Mouse (Mus musculus) brain, adult 2 months (tissue): ENCODE results near the gene Magi2.
"Not testable (repeated sequence)": the region's sequence is repeated elsewhere in the genome, so short reads cannot be mapped to it uniquely, and the experiment has no call there.

Source experiments
- DNase-seq: peaks from one replicate; pipeline ENCODE4 v3.0.0; 2011; ENCODE audit warnings: low read depth, low spot score

The Magi2 gene

DNA sequence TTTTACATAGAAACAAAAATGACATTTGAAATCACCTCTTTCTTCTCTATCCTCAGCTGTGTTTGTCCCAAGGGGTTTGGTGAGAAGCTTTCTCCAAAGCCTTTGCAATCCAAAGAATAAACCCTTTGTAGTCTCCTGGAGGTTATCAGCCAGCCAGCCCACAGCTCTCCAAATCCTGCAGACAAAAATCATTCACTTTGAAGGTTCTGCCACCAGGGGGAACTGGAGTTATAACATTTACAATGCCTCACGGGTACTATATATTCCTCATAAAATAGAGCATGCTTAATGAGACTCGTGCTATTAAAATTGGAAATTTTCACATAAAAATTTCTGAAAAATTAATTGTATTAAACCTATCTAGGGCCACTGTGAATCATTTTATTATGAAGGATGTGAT lies 202.5 kb downstream of the Magi2 start:
- peak; percentile 83 for DNase-seq

DNA sequence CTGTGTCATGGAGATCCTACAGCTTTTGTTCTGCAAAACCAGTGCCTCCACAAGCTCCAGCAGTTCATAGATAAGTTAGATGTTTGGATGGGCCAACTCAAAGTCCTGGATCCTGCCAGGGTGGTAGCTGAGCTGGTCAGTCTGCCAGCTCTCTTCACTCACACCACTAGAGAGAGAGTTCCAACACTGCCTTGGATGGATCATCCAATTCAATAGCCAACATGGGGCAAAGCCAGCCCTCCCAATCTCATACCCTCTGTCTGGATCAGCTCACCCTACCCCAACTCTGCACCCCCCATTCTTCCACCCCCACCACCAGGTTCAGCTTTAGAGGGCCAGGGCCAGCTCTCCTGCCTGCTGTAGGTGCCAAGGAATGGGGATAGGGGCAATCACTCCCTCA lies 235.7 kb downstream of the Magi2 start:
- no peak for DNase-seq

DNA sequence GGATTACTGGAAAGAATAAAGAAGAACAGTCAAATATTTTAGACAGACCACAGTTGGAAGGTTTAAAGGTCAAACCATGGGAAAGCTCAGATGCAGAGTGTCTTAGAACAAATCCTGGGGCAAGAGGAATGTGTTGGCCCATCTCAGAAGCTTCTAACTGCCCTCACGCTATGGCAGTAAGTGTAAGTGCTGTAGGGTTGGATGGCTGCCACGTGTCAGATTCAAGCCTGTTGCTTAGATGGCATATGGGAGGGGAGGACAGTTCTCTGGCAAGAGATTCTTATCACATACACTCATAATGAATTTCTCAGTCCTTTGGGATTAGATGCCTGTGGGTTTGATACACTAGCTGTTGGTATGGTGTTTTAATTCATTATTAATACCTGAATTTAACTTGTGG lies 238.5 kb downstream of the Magi2 start:
- peak; percentile 36 for DNase-seq

DNA sequence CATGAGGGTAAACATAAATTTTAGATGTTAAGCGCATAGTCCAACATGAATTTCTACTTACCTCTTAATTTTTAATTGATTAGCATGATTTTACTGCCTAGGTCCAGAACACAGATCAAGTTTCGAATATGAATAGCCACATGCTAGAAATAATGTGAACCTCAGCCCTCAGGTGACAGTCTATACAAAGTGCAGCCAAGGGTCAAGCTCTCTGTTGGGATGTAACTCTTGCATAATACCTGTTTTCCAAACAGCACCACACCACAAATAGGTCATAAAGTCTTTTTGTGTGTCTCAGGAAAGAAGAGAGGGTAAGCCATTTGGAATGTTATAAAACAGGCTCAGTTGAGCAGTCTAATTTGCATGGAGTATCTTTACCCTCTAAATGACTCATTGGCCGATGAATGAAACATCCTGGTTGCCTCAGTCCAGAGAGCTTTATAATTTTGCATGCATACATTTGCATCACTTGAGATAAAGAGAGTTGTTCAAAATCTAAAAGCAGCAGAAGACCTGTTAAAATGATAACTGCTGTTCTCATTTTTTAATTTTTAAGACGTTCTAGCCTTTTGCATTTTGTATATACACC lies 246.1 kb downstream of the Magi2 start:
- peak; percentile 46 for DNase-seq

DNA sequence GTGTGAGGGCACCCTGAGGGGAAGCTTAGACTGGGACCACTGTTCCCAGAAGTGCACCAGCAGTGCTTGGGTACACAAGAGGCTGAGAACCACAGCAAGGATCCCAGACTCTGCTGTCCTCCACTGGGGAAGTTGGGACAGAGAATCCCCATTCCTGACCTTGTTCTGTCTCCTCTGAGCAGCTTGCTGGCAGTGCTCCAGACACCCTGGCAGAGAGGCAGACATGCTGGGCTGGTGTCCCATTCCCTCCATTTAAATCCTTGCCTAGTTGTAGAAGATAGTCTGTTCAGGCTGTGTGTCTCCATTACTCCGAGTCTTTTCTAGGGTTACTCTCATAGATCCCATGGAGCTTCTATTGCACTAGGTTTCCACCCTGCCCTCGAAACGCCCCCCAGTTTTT lies 256.1 kb downstream of the Magi2 start:
- peak; percentile 87 for DNase-seq

DNA sequence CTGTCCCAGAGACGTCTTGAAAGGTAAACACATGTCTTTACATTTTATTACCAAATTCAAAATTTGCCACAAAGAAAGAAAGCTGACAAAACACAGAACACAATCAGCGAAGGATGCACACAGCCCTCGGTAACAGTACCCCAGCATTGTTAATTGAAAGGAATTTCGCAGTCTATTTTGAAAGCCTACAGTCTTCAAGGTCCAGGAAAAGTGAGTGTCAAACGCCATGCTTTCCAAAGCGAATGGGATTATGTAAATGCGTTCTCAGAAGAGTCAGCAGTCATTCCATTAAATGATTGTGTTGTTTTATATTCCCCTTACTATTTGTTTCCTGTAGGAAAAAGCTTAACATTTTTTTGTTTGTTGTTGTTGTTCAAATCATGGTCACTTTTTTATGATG lies 261.1 kb downstream of the Magi2 start:
- DNase-seq: no peak

DNA sequence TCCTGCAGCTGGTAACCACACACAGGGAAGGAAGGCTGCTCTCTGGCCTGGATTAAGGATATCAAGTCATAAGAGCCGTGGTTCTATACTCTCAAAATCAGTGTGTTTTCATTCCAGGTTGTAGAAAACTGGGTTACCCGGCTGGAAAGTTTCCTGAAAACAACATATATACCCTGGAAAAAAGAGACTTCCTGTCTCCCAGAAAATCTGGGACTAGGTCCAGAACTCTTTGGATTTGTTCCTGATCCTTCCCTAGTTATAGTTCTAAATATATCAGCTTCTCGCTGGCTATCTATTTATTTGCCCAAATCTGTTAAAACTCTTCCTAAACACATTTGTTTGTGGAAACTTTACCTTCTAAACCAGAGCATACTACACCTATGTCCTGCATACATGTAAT lies 274.2 kb downstream of the Magi2 start:
- peak; percentile 76 for DNase-seq

DNA sequence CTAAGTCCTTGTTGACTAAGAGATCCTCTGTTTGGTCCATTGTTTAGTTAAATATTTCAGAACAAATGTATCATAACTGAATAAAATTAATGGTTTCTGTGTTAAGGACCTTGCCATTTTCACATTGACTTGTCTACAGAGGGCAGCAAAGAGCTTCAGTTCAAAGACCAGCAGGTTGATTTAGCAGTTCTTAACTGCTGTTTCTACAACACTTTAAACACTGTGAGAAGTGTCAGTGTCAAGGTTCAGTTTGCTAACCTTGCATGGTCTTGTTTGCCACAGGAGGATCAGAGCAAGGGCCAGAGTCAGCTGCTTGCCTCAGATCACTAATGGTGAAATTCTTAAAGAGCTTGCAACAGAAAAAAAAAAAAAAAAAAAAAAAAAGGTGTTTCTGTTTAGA lies 295.3 kb downstream of the Magi2 start:
- peak; percentile 88 for DNase-seq

DNA sequence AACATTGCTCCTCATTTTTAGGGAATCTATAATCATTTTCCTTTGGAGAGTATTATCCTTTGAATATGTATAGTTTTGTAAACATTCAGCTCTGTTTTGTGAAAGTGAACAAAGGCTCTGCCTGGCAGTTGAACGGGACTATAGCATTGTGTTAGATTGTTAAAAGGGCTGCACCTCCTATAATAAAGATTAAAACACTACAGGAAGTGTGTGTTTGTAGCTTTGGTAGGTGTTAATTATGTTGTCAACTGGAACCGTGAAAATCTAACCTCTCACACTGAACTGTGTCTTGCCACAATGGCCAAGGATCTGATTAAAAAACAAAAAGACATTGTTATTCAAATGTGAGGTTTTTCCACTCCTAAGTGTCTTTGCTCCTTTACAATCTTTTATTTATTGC lies 312.5 kb downstream of the Magi2 start:
- no peak for DNase-seq

DNA sequence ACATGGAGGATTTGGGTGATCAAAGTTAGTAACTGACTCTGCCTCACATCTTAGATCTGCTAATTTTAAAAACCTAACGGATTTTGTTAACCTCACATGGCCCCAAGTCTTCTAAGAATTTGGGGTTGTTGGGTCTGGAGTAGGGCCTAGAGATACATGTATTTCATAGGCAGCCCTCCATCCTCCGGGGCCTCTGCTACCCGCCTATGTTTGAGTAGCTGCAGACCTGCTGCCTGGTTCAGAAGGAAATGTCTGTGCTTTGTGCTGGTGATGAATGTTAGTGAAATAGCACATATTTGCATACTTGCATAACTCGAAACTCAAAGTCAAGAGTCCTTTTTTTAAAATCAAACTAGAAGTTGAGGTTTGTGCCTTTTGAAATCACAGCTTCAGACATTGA lies 319.6 kb downstream of the Magi2 start:
- DNase-seq: peak; percentile 71

DNA sequence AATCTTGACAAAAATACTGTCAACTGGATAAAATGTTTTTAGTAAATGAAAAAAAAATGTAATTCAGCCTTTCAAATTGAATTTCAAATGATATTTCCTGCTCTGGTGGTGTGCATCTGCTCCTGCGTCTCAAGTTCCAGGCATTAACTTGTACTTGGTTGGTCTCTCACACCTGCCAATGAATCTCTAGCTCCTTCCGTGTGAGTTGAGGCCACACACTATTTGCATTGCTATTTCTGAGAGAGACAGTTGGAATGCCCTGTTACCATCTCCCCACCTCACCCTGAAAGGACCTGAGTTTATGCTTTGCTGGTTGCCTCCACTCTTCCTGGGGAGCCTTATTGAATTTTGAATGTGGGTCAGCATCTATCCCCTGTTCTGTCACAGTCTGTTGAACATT lies 320.1 kb downstream of the Magi2 start:
- DNase-seq: peak; percentile 36

DNA sequence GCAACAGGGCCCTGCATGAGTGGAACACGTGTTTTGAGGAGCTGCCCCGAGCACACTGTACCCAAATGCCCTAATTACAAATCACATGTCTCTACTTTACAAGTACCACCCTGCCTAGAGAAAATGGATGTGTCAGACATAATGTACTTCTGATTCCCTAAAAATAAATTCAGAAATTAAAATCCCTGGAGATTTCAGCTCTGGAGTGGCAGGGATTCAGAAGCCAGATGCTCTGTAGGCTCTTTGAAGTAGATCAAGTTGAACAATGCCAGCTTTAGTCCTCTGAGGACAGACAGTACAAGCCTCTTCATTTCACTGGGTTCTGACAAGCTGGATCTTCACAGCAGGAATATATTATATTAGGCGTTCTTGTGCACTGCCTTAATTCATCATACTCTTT lies 326.7 kb downstream of the Magi2 start:
- peak; percentile 84 for DNase-seq

DNA sequence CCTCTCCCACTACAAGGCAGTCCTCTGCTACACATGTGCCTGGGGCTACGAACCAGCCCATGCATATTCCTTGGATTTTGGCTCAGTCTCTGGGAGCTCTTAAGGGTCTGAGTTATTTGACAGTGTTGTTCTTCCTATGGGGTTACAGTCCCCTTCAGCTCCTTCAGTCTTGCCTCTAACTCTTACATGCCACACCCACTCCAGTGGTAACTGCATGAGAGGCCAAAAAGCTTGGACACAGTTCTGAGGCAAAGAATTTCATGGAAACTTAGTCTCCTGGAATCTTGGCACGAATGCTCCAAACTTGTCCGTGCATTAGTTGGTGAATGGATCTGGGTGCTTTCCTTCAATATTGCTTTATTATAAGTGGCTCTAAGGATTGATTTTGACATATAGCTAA lies 338.8 kb downstream of the Magi2 start:
- no peak for DNase-seq

DNA sequence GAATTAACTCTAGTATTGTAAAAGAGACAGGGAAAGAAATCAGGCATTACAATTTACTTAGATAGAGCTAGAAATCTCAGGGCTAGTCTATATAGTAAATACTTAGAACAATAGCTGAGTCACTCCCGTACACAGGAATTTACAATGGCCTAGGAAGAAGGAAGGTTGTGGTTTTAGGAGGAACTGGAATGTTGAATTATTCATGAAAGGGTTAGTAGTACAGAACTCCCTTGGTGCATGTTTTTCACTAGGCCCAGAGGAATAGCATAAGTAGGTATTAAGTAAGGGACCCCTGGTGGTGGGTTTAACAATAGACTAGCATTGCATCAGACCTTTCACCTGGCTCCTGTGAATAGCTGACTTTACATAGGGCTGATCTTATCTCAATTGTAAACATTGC lies 339.3 kb downstream of the Magi2 start:
- DNase-seq: not testable (repeated sequence)

DNA sequence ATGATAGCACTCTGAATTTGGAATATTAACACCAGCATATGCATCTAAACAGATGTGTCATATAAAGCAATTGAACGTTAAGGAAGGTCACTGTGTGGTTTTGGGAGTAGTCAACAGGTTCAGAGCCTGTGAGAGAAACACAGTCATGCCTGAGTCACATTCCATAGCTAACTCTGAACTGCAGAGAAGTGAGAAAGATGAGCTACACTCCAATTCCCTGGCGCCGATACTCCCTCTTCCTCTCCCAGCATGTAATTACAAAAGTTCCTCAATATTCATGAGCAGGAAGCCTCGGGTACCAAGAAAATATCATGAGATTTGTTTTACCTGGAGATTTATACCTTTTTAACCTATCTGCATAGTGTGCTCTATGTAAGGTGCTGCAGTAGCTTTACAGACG lies 380.9 kb downstream of the Magi2 start:
- peak; percentile 57 for DNase-seq

DNA sequence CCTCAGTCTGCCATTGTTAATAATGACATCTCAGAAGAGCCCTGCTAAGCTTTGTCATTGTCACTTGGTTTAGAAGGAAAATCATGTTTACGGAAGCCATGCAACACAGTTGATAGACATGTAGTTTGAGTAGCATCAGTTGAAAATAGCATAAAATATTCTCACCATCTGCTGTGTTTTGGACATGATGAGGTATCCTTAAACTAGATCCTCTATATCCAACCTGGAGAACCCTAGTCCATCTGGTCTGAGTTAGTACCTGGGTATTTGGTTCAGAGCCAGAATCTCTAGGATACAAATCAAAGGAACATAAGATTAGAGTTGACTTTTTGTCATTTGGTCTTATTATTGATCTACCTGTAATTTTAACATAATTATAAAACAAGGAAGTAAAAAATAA lies 385.0 kb downstream of the Magi2 start:
- peak; percentile 86 for DNase-seq

DNA sequence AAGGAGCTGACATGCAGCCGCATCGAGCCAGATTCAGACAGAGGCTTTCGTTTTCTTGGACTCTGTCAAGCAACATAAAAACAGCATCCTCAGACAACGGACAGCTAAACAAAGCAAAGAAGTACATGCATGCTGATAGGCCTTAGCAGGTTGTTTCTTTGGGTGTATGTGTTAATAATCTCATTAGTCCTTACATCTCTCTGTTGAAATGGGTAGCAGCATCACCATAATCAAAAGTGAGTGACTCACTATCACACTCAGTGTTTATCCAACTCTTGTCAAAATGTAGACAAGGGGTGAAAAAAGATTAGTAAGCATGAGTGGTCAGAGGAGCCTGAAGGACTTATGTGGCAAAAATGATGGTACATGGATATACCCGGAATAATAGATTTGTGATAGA lies 394.8 kb downstream of the Magi2 start:
- DNase-seq: no peak

DNA sequence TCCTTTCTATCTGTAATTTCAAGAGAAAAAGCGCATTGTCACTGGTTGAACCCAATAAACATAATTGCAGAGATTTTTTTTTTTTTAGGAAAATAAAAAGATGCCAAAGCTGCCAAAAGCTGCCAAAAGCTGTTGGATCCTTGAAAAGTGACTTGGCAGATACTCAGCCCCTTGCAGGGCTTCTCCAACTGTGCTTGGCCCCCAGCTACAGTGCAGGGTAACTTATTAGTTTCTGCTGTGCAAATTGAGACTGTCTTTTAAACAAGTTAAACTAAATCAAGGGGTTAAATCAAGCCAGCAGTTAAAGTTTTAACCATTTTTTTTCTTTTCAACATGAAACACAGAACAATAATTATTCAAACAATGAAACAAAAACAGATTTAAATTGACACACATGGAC lies 407.1 kb downstream of the Magi2 start:
- DNase-seq: peak; percentile 45

DNA sequence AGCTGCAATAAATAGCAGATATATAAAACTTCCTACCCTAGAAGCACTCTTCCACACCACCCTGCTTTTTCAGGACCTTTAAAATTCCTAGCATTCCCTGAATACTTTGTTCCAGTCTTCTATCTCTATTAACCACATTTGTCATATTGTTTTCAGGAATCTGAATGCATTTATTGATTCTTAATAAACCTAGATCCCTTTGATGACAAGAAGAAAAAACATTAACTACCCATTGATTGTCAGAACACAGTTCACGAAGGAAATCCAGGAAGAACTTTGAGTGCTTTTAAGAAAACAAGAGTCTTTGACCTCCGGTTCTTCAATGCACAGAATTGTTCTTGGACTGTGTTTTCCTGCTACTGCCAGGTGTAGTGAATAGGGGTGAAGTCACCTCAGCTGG lies 411.0 kb downstream of the Magi2 start:
- DNase-seq: no peak

DNA sequence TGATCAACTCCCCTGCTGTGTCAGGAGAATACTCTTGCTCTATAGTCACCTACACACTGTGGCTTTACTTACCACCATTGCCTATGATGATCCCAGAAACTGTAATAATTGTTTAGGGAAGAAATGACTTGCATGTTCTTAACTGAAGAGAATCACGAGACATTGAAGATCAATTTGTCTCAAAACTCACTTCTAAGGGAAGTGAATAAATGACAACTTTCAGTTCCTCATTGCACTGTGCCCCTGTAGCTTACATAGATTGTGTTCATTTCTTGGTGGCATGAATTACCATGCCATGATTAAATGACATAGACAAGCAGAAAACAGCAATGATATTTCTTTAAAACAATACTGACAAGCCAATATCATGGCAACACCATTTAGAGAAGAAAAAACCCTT lies 429.1 kb downstream of the Magi2 start:
- no peak for DNase-seq

DNA sequence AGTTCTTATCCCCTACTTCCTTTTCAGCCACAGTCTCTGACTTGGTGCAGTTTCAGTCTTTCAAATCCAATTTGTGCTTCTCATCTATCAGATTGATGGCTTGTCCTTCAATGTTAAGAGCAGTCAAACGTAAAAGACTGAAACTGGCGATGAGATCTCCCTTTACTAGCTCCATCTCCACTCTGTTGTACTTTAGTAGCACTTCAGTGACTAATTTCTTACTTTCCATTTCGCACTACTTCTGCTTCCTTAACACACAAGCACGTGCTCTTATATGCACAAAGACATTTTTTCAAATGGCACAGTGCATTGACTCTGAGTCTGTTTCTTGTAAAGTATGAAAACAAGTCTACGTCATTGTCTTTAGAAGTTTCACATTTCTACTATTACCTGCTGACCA lies 439.6 kb downstream of the Magi2 start:
- DNase-seq: no peak

DNA sequence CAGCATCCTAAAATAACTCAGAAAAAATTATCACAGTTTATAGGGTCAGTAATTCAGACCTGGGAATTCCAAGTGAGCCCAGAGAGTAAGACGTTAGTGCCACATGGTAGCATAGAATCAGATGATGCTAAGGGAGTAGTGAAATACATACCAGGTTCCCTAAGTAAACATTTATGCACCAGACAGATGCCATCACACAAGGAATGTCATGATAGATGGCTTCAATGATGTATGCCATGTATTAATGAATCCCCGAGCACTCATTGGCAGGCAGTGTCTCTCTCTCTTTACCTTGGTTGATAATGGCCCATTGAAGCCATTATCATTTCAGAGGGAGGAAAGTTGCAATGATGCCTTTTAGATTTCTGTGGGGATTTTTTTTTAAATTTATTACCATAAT lies 490.5 kb downstream of the Magi2 start:
- DNase-seq: no peak

DNA sequence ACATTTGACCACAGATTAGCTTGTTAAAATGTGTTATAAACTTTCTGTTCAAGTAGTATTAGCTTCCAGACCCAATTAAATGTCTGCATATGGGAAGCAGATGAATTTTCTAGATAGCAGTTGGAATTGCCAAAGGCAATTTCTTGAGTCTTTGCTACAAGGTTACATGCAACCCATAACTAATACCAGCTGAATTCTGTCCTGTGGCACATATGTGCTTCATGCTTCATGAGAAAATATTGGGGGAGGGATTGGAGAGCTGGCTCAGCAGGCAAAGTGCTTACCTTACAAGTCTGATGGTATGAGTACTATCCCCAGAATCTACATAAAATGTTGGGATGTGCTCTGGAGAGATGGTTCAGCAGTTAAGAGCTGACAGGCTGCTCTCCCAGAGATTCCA lies 499.4 kb downstream of the Magi2 start:
- no peak for DNase-seq

DNA sequence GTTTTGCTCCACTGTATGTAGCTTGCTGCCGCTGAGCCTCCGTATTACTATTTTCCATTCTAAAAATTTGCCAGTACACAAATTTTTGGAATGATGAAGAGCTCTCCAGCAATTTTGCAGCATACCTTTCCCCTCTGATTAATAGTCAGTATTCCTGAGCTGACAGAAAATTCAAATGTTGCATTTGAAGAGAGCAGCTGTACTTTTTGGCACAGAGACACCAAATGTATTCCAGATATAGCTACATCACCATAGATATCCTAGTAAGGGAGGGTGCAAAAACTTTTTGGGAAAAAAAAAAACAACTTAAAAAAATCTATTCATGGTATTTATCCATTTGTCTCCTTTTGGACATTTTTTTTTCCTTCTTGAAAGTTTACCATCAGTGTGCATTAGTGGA lies 518.5 kb downstream of the Magi2 start:
- DNase-seq: peak; percentile 71
